Mouse (Mus musculus): ENCODE results near the gene Gimap5. TPM values are rescaled to one million over a fixed set of nuclear protein-coding genes. Genes with fewer than 3 reads are reported as not detected.
A peak's percentile ranks its signal among the peaks of the same experiment; 100 is the strongest.

Gimap5 gene
- polyA plus RNA-seq, 1 experiment from 2014 or later, result 1.5 TPM

DNA sequence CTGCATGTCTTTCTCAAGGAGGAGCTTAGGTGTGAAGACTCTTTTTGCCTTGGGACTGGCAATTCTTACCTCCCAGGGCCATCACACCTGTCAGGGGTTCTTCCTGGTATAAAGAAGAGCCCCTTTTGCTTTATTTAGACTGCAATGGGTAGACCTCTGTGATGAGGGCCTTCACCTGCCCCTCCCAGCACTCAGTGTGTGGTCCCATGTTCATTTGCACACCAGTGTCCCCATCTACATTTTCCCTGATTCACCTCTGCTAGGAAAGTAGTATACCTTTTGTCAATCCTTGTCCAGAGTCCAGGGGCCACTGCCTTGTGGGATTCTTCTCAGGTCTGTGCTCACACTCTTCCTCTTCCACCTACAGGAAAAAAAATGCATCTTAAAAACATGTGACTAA lies 41.9 kb upstream of the Gimap5 start:
- Histone ChIP-seq H3K9ac (ENCODE audit: low read depth, low read length) (no peak overlapping the region), H3K27ac (ENCODE audit: low read length) (no peak overlapping the region), H3K4me2 (ENCODE audit: low read length) (no peak overlapping the region), H3K4me1 (ENCODE audit: control insufficient read depth, insufficient read depth, low read length) (no peaks in the 10 kb centered on the region), H3K27me3 (ENCODE audit: control insufficient read depth, insufficient read depth, low read depth, low read length) (no peaks in the 10 kb centered on the region), H3K4me3 (ENCODE audit: low read depth, low read length) (no peak overlapping the region), H3K9me3 (replicated peaks; ENCODE audit: control insufficient read depth, low read length, poor library complexity, severe bottlenecking) (no peaks in the 10 kb centered on the region), H3K36me3 (ENCODE audit: control insufficient read depth, insufficient read depth, low read length) (no peaks in the 10 kb centered on the region)
- ATAC-seq, result no peak

- H3K36me3 ChIP-seq (ENCODE audit: control insufficient read depth, insufficient read depth, low read length), result no peaks in the 10 kb centered on the region
These were observed 39.9 kb upstream of the Gimap5 start for GRCm38 (mm10) chr6:48706130-48706529.

GRCm38 (mm10) chr6:48718455-48718854 lies 27.5 kb upstream of the Gimap5 start, which contains the start of the genes Gm28053 and Gimap7:
Gene Gm28053 (plus strand): TSS chr6:48718607.
Gene Gimap7 (plus strand): TSS chr6:48718621.
- Histone ChIP-seq H3K4me2 (ENCODE audit: low read length) (no peak within 1 kb of the TSS), H3K9me3 (replicated peaks; ENCODE audit: control insufficient read depth, low read length, poor library complexity, severe bottlenecking) (no peaks in the 10 kb centered on the region), H3K27me3 (ENCODE audit: control insufficient read depth, insufficient read depth, low read depth, low read length) (no peaks in the 10 kb centered on the region), H3K4me3 (ENCODE audit: low read depth, low read length) (no peak within 1 kb of the TSS), H3K9ac (ENCODE audit: low read depth, low read length) (no peak within 1 kb of the TSS), H3K4me1 (ENCODE audit: control insufficient read depth, insufficient read depth, low read length) (no peaks in the 10 kb centered on the region), H3K27ac (ENCODE audit: low read length) (no peak within 1 kb of the TSS), H3K36me3 (ENCODE audit: control insufficient read depth, insufficient read depth, low read length) (no peaks in the 10 kb centered on the region)
- ATAC-seq, result no peak
- 54% methylated on average over 2 of the region's 2 CpGs for WGBS

More at GRCm38 (mm10) chr6:48706130-48706529, 39.9 kb upstream of the Gimap5 start:
- Histone ChIP-seq H3K4me3 (ENCODE audit: low read depth, low read length) (no peak overlapping the region), H3K9ac (ENCODE audit: low read depth, low read length) (no peak overlapping the region), H3K9me3 (replicated peaks; ENCODE audit: control insufficient read depth, low read length, poor library complexity, severe bottlenecking) (no peaks in the 10 kb centered on the region), H3K27ac (ENCODE audit: low read length) (no peak overlapping the region), H3K27me3 (ENCODE audit: control insufficient read depth, insufficient read depth, low read depth, low read length) (no peaks in the 10 kb centered on the region), H3K4me2 (ENCODE audit: low read length) (no peak overlapping the region), H3K4me1 (ENCODE audit: control insufficient read depth, insufficient read depth, low read length) (no peaks in the 10 kb centered on the region)
- WGBS, result 39% methylated on average over 3 of the region's 3 CpGs
- no peak for ATAC-seq

GRCm38 (mm10) chr6:48720326-48720725 lies 25.7 kb upstream of the Gimap5 start:
- H3K4me1 ChIP-seq (ENCODE audit: control insufficient read depth, insufficient read depth, low read length), result peaks cover 1% of the 10 kb centered on the region; the same call in 1 of the 2 replicates
- H3K27ac ChIP-seq (ENCODE audit: low read length), result no peak overlapping the region
- H3K36me3 ChIP-seq (ENCODE audit: control insufficient read depth, insufficient read depth, low read length), result no peaks in the 10 kb centered on the region
- no peaks in the 10 kb centered on the region for H3K27me3 ChIP-seq (ENCODE audit: control insufficient read depth, insufficient read depth, low read depth, low read length)
- no peak overlapping the region for H3K4me2 ChIP-seq (ENCODE audit: low read length)
- WGBS, result 82% methylated on average over 4 of the region's 4 CpGs
- H3K9me3 ChIP-seq (replicated peaks; ENCODE audit: control insufficient read depth, low read length, poor library complexity, severe bottlenecking), result no peaks in the 10 kb centered on the region
- no peak for ATAC-seq
- no peak overlapping the region for H3K4me3 ChIP-seq (ENCODE audit: low read depth, low read length)
- no peak overlapping the region for H3K9ac ChIP-seq (ENCODE audit: low read depth, low read length)

DNA sequence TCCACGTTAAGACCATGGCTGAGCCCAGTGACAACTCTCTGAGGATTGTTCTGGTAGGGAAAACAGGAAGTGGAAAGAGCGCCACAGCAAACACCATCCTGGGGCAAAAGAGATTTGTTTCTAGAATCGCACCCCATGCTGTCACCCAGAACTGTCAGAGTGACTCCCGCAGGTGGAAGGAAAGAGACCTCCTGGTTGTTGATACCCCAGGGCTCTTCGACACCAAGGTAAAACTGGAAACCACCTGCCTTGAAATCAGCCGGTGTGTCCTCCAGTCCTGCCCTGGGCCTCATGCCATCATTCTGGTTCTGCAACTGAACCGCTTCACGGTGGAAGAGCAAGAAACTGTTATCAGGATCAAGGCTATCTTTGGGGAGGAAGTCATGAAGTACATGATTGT lies 22.5 kb upstream of the Gimap5 start:
- Histone ChIP-seq H3K4me3 (ENCODE audit: low read depth, low read length) (no peak overlapping the region), H3K36me3 (ENCODE audit: control insufficient read depth, insufficient read depth, low read length) (no peaks in the 10 kb centered on the region), H3K27ac (ENCODE audit: low read length) (no peak overlapping the region), H3K9ac (ENCODE audit: low read depth, low read length) (no peak overlapping the region), H3K4me1 (ENCODE audit: control insufficient read depth, insufficient read depth, low read length) (peaks cover 5% of the 10 kb centered on the region; the same call in 1 of the 2 replicates), H3K4me2 (ENCODE audit: low read length) (no peak overlapping the region), H3K27me3 (ENCODE audit: control insufficient read depth, insufficient read depth, low read depth, low read length) (no peaks in the 10 kb centered on the region), H3K9me3 (replicated peaks; ENCODE audit: control insufficient read depth, low read length, poor library complexity, severe bottlenecking) (no peaks in the 10 kb centered on the region)
- 87% methylated on average over 8 of the region's 8 CpGs for WGBS
- no peak for ATAC-seq

DNA sequence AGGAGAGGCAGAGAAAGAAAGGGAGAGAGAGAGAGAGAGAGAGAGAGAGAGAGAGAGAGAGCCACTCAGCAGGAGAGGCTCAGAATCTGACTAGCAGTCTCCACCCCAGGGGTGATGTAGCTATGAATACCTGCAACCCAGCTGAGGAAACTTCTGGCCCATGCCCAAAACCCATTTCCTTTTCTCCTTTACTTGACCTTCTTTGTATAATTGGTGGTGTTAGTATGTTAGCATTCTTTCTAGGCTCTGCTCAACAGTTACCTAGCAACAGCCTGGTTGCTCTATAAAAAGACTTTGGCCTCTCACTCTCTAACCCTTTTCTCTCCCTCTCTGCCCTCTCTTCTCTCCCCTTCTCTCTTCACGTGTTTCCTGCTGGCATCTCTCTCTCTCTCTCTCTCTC lies 20.5 kb upstream of the Gimap5 start:
- H3K9me3 ChIP-seq (replicated peaks; ENCODE audit: control insufficient read depth, low read length, poor library complexity, severe bottlenecking), result no peaks in the 10 kb centered on the region
- H3K9ac ChIP-seq (ENCODE audit: low read depth, low read length), result no peak overlapping the region
- no peak overlapping the region for H3K4me3 ChIP-seq (ENCODE audit: low read depth, low read length)
- peak; percentile 64; the same call in 1 of the 2 replicates for ATAC-seq
- no peak overlapping the region for H3K4me2 ChIP-seq (ENCODE audit: low read length)
- no peaks in the 10 kb centered on the region for H3K27me3 ChIP-seq (ENCODE audit: control insufficient read depth, insufficient read depth, low read depth, low read length)
- H3K27ac ChIP-seq (ENCODE audit: low read length), result no peak overlapping the region
- WGBS, result 0% methylated on average over 1 of the region's 1 CpGs
- no peaks in the 10 kb centered on the region for H3K36me3 ChIP-seq (ENCODE audit: control insufficient read depth, insufficient read depth, low read length)
- peaks cover 5% of the 10 kb centered on the region; the same call in 1 of the 2 replicates for H3K4me1 ChIP-seq (ENCODE audit: control insufficient read depth, insufficient read depth, low read length)

DNA sequence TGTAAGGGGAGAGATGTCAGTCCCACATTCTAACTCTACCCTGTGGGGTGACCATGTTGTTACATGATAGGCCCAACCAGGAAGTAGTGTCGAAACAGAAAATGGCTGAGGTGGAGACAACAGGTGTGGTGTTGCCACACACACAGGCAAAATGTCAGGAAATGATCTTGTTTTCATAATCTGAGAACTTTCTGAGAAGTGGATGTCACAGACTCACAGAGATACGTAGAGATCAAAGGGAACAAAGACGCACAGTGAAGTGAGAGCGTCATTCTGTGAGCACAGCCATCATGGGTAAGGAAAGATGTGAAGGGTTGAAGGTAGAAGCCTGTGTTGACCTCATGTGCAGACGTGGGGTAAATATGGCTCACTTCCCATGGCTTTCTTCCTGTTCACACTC lies 18.2 kb upstream of the Gimap5 start:
- H3K36me3 ChIP-seq (ENCODE audit: control insufficient read depth, insufficient read depth, low read length), result no peaks in the 10 kb centered on the region
- no peaks in the 10 kb centered on the region for H3K27me3 ChIP-seq (ENCODE audit: control insufficient read depth, insufficient read depth, low read depth, low read length)
- peaks cover 5% of the 10 kb centered on the region; the same call in 1 of the 2 replicates for H3K4me1 ChIP-seq (ENCODE audit: control insufficient read depth, insufficient read depth, low read length)
- no peak overlapping the region for H3K4me2 ChIP-seq (ENCODE audit: low read length)
- H3K4me3 ChIP-seq (ENCODE audit: low read depth, low read length), result no peak overlapping the region
- no peak for ATAC-seq
- H3K27ac ChIP-seq (ENCODE audit: low read length), result no peak overlapping the region
- H3K9ac ChIP-seq (ENCODE audit: low read depth, low read length), result no peak overlapping the region
- WGBS, result 97% methylated on average over 5 of the region's 5 CpGs
- no peaks in the 10 kb centered on the region for H3K9me3 ChIP-seq (replicated peaks; ENCODE audit: control insufficient read depth, low read length, poor library complexity, severe bottlenecking)

DNA sequence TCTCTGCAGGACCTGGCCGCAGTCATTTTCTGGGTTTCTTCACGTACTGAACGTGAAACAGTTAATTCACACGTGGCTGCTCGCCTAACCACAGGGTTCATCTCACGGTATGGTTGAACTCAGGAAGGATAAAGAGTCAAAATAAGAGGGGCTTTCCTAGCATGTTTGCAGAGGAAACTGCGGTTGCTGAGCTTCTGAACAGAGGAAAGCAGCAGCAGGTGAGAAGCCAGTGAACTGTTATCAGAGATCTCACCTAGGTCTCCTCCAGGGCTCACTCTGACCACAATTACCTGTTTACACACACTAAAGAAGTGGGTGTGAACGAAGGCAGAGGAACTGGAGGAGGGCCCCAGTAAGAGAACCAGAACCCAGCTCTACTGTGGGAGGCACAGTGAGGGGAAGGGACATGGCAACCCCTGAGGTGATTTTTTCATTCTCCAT lies 13.1 kb upstream of the Gimap5 start:
- no peaks in the 10 kb centered on the region for H3K36me3 ChIP-seq (ENCODE audit: control insufficient read depth, insufficient read depth, low read length)
- no peak overlapping the region for H3K4me2 ChIP-seq (ENCODE audit: low read length)
- no peak overlapping the region for H3K9ac ChIP-seq (ENCODE audit: low read depth, low read length)
- WGBS, result 54% methylated on average over 8 of the region's 8 CpGs
- H3K4me3 ChIP-seq (ENCODE audit: low read depth, low read length), result no peak overlapping the region
- H3K27ac ChIP-seq (ENCODE audit: low read length), result no peak overlapping the region
- H3K27me3 ChIP-seq (ENCODE audit: control insufficient read depth, insufficient read depth, low read depth, low read length), result no peaks in the 10 kb centered on the region
- ATAC-seq, result no peak
- H3K4me1 ChIP-seq (ENCODE audit: control insufficient read depth, insufficient read depth, low read length), result no peaks in the 10 kb centered on the region
- no peaks in the 10 kb centered on the region for H3K9me3 ChIP-seq (replicated peaks; ENCODE audit: control insufficient read depth, low read length, poor library complexity, severe bottlenecking)

GRCm38 (mm10) chr6:48733660-48734059 lies 12.3 kb upstream of the Gimap5 start:
- Histone ChIP-seq H3K9ac (ENCODE audit: low read depth, low read length) (no peak overlapping the region), H3K4me3 (ENCODE audit: low read depth, low read length) (no peak overlapping the region), H3K9me3 (replicated peaks; ENCODE audit: control insufficient read depth, low read length, poor library complexity, severe bottlenecking) (no peaks in the 10 kb centered on the region), H3K4me2 (ENCODE audit: low read length) (no peak overlapping the region), H3K36me3 (ENCODE audit: control insufficient read depth, insufficient read depth, low read length) (no peaks in the 10 kb centered on the region), H3K4me1 (ENCODE audit: control insufficient read depth, insufficient read depth, low read length) (no peaks in the 10 kb centered on the region), H3K27me3 (ENCODE audit: control insufficient read depth, insufficient read depth, low read depth, low read length) (no peaks in the 10 kb centered on the region), H3K27ac (ENCODE audit: low read length) (no peak overlapping the region)
- ATAC-seq, result no peak
- 89% methylated on average over 1 of the region's 1 CpGs for WGBS
